Mouse (Mus musculus) thymus, postnatal 14 days (tissue): ENCODE results near the gene Tm9sf3.

Source experiments
- DNase-seq: peaks from one replicate; pipeline ENCODE4 v3.0.0; 2021

Tm9sf3 gene

DNA sequence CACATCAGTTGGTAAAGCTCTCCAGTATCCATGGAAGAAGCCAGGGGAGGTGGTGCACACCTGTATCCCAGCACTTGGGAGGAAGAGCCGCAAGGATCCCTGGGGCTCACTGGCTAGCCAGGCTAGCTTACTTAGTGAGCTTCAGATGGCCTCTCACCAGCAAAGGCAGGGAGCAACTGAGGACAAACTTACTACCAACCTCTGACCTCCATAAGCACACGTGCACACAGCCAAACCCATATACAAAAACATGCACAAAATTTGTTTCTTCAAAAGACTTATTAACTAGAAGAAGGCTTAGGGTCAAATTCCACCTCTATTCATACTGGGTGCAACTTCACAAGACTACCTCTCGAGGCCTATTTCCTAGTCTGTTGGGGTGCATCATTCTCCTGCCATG lies 3.1 kb downstream of the Tm9sf3 start:
- DNase-seq = no peak

DNA sequence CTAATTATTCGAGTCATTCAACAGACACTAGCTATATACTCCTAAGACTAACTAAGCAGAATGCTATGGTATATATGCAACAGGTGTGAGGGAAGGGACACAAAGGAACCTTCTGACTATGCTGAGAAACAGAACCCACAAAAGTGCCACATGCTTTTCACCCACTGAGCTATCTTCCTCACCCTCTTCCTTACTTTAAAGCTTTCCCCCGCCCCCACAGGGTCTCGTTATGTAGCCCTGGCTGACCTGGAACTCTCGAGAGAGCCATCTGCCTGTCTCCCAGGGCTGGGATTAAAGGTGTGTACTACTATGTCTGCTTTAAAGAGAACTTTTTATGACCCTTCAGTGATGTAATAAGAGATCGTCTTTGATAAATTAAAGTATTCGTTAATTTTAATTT lies 4.5 kb downstream of the Tm9sf3 start:
- peak; percentile 23 for DNase-seq

DNA sequence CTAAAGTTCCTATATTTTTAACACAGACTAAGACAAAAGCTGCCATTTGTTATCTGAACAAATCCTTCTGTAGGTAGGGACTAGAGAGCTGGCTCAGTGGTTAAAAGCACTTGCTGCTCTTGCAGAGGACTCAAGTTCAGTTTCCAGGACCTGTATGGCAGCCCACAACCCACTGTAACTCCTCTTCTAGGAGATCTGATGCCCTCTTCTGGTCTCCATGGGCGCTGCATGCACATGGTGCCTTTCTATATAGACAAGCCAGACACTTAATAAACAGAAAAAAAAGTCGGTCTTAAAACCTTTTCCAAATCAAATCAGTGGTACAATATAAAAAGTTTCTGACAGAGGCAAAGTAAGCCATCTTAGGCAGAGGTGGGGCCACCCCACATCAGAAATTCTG lies 5.1 kb downstream of the Tm9sf3 start:
- DNase-seq = peak; percentile 78

DNA sequence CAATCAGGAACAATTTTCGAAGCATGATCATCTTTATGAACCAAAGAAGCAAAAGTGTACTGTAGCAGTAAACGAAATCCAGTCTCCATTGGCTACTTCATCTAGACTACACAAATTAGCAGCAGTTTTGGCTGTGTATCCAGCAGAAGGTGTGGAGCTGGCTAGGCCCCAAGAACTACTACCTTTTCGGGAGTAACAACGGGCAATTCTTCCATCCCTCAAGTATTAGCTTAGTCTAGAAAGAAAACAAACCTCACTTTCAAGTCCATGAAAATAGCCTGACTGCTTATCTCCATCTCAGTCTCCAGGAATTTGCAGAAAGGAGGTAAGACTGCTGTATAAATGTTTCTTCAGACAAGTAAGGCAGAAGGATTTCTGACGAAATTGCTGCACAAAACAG lies 9.2 kb downstream of the Tm9sf3 start:
- no peak for DNase-seq

DNA sequence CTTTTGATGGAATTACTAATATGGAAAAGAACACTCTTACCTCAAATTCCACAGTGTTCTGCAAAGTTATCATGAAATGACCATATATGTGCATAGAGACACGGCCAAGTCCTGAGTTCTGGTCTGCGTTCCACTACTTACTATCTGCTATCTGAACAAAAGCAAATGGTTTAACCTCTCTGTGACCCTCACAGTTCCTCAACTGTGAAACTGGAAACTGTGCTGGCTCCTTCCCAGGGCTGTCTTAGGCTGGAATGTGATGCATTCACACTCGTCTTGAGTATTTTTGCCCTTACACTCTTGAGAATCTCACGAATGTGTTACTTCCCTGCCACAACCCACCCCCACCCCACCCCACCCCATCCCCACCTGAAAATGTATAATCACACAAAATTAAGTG lies 14.8 kb downstream of the Tm9sf3 start:
- no peak for DNase-seq

DNA sequence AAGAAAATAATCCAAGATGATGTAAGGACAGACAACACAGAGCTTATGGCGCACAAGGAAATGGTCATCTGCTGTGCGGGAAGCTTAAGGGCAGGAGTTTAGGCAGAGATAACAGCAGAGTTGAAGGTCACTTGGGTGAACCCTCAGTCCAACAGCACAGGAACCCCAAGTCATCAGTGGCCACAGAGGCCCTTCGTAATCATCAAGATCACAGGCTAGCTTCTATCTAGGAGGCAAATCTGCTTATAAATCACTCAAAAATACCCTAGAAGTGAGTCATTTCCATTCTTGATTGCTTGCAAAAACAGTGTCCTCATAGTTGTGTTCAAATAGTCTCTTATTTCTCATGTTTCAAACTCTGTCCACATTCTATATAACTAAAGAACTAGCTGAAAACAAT lies 15.5 kb downstream of the Tm9sf3 start:
- DNase-seq = no peak

DNA sequence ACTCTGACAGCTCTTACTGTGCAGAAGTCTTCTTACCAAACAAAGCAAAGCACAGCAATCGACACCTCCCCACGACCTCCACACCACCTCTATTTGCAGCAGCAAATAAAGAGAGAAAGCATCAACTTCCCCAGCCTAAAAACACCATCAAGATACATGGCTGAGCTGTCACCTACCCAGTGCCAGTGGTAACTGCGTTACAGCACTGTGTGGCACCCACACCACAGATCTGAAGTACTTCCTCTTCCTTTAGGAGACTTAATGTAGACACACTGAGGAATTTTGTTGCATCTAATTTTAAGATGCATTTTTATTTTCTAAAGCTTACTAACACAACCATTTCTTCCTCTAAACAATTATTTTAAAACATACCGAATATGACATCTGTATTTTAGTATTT lies 17.5 kb downstream of the Tm9sf3 start:
- DNase-seq = no peak

DNA sequence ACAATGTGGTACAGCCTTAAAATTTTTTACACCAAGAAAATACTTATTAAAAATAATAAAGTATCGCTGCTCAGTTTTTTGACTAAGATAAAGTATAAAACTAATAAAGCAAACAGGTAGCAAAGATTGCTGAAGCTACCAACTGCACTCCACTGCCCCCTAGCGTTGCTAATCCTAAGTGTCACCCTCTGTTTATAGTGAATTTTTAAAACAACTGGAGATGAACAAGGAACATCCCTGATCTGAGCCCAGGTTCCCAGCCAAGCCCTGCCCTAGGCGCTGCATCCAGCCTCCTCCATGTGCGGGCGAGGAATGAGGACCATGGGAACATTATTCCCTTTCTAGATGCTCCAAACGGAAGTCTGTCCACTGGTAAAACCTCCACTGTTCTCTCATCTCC lies 19.2 kb downstream of the Tm9sf3 start:
- peak; percentile 61 for DNase-seq

DNA sequence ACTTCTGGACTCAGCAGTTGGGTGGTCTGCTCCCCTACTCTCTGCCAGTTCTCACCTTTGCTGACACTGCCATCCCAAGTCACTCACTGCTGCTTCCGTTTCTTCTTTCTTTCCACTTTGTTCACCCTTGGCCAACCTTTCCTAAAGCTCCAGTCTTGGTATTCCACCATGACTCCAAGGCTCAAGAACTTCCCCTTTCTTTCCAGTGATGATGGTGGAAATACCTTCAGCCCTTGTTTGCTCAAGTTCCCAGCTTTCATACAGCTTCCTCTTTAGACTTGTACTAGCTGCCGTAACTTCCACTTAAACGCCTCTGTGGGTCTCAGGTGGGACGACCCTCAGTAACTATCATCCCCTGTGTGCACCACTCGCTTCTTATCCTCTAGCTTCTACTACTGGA lies 21.8 kb downstream of the Tm9sf3 start:
- no peak for DNase-seq

DNA sequence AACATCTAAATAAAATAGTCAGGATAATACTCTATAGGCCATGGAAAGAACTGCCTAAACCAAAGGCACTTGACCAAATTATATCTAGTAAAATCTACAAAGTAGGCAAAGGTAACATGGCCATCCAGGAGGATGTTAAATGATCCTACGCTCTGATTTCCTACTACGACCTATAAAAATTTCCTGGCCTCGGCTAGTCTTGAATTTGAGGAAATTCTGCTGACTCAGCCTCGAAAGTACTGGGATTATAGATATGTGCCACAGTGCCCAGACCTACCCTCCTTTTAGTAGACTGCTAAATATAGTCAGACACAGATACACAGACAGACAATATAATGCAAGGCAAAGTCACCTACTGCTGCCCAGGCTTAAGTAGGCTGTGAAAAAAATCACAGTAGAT lies 30.1 kb downstream of the Tm9sf3 start:
- no peak for DNase-seq

DNA sequence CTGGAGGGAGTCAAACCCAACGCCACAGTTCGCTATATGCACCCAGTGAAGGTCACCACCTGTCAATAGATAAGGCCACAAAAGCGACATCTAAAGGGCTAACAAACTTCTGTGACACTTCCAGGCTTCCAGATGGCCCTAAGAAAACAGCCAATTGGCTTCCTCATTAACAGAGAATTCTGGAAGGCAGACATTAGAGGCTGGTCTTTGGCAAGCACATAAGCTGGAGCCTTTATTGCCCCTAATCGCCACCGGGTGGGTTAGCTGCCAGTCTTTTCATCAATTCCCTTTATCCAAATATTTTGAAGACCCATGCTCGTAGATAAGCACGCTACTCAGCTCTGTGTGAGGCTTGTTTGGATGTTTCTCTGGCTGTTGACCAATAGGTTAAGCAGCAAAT lies 55.5 kb downstream of the Tm9sf3 start:
- no peak for DNase-seq

DNA sequence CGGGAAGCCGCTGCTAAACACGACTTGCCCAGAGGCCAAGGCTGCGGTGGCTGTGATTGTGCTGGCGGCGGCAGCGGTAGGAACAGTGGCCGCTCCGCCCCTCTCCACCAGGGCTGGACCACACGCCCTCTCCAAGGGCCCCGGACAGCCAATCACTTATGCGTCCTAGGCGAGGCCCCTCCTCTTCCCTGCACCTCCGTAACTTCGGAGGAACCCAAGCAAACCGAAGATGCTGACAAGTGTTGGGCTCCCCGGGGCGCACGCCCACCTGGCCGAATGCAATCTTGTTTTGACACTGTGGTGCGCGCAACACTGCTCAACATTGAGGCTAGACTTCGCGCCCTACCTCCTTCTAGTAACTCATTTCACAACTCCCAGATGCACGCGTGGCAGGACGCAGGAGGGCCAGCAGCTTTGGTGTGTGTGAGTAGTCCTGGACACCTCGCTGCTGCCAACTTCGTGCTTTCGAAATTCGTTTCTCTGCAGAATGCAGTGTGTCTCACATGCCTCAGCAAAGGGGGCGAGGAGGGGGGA lies 56.9 kb downstream of the Tm9sf3 start, which contains the start of gene Tll2:
Gene Tll2 (minus strand): TSS at position 25 of the 534 bp plus-strand sequence.
- DNase-seq = peak; percentile 54

DNA sequence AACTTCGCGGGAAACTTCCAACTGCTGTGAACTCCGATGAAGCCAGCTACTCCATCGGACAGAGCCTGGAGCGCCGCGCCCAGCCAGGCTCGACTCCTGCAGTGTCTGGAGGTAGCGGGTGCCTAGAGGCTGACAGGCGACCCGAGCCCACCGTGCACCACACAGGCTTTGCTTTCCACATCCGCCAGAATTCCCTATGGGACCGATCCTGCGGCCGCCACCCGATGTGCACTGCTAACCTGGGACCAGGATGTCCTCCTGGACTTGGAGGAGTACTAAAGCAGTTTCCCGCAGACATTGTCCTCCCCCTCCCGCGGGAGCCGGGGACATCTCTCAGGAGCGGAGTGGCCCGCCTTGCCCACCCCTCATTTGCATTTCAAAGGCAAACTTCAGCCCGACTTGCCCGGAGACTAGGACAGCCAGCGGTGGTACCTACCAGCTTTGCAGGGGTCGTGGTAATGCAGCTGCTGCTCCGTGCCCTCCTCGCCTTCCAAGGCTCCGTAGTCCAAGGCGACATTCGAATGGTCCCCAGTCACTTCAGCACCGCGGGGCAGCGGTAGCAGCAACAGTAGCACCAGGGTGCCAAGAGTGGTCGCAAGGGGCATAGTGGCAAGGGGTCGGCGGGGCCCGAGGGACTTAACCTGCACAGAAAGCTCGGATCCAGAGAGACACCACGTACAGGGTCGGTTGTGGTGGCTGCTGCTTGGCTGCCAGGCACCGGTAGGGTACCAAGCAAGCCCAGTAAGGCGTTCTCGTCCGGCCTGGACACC lies 57.6 kb downstream of the Tm9sf3 start:
- DNase-seq = no peak

DNA sequence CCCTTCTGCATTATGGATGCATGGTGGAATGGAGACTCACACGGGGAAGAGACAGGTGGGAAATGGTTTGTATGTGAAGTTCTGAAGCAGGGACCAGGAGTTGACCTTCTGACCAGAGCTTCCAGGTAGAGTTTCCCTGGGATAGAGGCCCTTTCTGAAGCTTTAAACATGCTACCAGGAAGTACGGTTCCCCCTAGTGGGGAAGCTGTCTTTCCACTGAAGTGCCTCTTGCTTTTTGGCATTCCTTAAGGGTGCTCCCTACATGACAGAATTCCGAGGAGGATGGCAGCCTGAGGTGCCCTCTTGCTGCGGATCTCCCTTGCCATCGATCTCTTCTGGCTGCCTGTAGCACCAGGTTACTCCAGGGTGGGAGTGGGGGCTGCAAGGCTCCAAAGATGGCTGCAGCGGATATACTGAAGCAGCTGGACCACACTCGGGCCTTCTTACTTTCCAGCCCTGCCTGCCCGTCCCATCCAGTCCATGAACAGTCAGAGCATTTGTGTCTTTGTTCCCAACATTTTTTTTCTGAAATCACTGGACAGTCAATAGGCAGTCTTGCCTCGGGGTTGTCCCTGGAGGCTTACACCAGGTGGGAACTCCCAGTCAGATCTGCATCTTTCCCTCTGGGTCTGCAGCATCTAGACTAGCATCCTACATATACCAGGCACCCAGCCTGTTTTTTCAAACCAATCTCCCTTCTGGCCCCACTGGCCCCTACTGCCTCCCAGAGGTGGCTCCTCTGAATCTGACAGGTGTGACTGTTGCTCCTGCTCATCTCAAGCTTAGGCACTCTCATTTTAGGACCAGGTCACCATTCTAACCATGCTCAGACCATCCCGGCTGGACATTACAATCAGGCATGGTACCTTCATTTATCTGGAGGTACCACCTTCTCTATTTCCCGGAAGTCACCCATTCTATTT lies 59.4 kb downstream of the Tm9sf3 start:
- DNase-seq = no peak

DNA sequence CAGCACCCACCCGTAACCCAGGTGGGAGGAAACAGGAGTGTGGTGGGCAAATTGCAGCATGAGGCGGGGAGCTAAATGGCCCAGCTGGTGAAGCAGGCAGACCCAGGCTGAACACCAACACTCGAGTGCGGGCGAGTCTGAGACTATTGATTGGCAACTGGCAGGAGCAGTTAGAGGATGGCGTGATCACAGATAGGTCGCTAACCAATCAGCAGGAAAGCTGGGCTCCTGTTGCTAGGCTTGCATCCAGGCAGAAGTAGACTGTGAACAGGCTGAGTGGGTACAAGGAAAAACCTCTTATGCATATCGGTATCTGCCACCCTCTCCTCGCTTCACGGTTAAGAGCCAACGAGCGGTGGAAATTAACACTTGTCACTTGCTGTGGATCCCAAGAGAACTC lies 66.2 kb downstream of the Tm9sf3 start:
- DNase-seq = no peak

DNA sequence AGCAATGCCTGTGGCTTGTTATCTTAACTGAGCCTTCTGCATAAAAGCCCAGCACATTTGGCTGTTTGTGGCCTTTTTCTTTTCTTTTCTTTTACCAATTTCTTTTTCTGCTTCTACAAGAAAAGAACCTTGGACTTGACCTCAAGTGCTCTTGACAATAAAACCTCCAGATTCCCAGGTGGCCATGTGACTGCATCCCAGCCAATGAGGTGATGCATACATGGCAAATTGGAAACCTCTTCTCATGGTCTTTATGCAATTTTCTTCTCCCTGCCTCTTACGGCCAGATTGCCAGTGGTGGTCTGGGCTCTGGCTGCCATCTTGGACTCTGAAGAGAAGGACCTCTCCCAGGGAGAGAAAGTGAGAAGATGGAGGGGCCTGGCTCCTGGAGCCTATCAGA lies 70.4 kb downstream of the Tm9sf3 start:
- DNase-seq = no peak

DNA sequence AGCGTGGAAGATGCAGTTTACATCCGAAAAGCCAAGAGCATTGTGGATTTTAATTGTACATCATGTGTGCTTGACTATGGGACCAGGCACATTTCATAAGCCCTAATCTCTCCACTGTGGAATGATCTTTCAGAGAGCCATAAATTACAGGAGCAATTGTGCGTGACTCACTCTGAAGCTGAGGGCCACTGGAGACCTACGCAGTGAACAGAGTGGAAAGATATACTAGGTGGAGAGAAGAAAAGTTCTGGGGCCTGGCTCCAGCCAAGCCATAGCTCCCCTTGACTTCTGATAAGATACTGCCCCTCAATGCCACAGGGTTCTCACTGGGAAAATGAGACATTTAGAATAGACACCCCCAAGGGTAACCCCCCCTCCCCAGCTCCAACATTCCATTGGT lies 70.8 kb downstream of the Tm9sf3 start:
- no peak for DNase-seq

DNA sequence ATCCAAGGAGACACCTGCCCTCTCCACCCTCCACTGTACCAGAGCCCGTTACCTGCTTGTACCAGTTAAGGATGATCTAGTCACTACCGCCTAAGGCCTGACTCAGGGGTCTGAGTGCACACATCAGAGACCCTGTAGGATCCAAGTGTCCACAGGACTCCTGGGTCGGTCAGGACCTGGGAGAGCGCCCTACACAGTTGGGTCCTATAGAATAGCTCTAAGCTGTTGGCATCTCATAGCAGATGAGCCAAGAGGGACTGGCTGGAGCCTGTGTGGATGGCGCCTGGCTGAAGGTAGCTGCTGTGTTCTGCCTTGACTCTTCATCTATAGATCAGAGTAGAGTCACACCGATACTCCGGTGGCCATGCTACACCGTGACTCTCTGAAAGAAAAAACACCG lies 72.1 kb downstream of the Tm9sf3 start:
- DNase-seq = no peak

DNA sequence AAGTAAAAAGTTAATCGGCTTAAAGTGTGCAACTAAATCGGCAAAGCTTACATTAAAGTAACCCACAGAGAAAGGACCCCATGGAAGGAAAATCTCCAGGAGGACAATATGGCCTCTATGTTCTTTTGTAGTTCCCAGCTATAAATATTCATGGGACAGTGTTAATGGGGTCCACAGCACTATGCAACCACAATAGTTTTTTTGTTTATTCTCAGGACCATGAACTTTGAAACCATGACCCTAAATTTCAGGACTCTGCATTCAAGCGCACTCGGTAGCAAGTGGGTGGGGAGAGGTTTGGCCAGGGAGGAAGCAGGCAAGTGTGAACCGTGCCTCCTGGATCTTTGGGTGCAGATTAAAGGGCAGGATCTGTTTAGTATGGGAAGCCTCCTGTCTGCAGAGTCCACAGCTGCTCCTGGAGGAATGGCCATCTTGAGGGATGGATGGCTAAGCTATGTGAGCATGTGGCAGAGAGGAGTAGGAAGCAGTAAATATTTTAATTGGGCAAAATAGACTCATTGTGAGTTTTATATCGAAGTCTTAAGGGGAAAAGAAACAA lies 72.8 kb downstream of the Tm9sf3 start:
- no peak for DNase-seq

DNA sequence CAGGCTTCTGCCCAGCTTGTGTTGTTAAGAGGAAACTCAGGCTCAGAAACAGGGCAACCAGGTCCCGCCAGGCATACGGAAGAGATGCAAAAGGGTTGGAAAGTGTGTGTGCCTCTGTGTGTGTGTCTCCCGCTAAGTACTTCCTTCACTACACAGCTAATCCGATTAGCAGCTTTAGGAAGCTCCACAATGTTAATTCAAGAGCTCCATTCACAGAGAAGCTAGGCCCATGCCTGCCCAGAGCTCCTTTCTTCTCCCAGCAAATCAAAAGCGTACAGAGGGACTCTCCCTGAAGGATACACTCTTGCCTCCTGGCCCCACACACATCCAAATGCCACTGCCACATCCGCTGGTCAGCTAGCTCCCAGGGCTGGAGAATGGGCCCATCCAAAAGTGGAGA lies 86.5 kb downstream of the Tm9sf3 start:
- no peak for DNase-seq

DNA sequence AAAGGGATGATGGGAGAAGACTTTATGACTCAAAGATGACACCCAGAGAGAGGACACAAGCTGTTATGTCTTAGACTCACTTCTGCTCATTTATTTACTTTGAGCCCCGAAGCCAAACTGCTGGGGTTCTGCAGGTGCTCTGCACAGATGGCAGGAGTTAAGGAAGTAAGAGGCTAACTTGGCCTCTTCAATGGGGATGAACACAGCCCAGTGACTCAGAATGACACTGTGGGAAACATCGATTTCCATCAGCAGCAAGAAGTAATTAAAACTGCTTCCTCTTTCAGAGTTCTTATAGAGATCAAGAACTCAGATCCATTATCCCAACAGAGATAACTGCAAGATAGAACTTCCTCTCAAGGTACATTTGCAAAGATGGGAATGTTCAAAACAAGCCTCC lies 86.9 kb downstream of the Tm9sf3 start:
- no peak for DNase-seq

DNA sequence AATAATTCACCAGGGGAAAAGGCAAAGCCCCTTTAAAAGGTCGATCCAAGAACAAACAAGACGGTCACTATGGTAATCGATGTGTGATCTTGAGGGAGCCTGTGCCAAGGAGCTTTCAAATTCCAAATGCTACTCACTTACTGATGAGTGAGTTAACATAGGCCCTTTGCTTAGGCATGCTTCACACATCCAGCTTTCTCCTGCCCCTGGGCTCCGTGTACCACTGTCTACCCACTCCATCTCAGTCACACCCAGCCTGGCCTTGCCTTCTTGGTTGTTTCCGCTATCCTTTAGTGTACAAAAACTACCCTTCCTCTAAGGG lies 97.9 kb downstream of the Tm9sf3 start:
- no peak for DNase-seq

DNA sequence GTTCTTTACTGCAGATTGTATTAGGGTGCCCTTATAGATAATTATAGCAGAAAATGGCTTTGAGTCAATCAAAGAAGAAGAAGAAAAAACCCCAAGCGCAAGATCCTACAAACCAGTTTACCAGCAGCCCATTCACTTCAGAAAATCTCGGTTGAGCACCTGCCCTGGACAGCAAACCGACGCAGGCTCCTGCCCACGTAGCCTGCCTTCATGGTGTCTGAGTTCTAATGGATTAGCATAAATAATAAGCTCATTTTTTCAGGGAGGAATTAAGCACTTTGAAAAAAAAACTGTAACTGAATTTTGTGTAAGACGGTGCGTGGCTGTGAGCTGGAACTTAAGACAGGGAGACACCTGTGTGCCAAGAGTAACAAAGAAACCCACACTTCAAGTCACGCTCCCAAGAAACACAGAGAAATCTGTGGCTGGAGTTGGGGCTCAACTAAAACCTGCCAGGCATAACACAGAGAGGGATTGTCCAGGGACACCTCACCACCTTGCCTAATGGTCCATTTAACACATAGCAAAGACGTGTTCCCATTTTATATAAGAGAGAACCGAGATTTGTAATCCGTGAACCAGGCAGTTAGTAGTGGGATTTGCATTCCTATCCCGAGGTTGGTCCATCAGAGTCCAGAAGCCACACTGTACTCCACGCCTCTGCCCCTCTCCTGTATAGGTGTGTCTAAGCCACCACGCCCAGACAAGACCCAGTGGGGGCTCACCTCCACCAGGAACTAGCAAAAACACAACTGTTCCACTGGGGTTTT lies 98.5 kb downstream of the Tm9sf3 start:
- no peak for DNase-seq
